Mouse (Mus musculus) limb, embryonic 11.5 days (tissue): ENCODE measurements around the gene Ccnl1. TPM values are rescaled to one million over a fixed set of nuclear protein-coding genes. Genes with fewer than 3 reads are reported as not detected.

Source experiments
- ATAC-seq: fragments of 200-750 bp; cut with Nextera tagmentation; 2 replicates; pipeline ENCODE4 v1.8.0; 2017; ENCODE audit warnings: low read depth; ENCODE audit not compliant: insufficient number of reproducible peaks, low FRiP score, low TSS enrichment
- DNase-seq: peaks from one replicate; pipeline ENCODE4 v3.0.0-alpha.2; 2015; ENCODE audit warnings: low spot score
- H3K27ac ChIP-seq: fragments of 300-500 bp; sonication (generic); replicated peaks from 2 replicates; pipeline ENCODE4 v1.5.1; 2014; ENCODE audit warnings: low read depth, mild to moderate bottlenecking, low read length
- H3K27me3 ChIP-seq: fragments of 300-500 bp; sonication (generic); 2 replicates; pipeline ENCODE4 v1.6.1; 2014; ENCODE audit warnings: mild to moderate bottlenecking, low read length, mixed read lengths; ENCODE audit not compliant: control insufficient read depth, insufficient read depth
- H3K36me3 ChIP-seq: fragments of 300-500 bp; sonication (generic); 2 replicates; pipeline ENCODE4 v1.6.1; 2014; ENCODE audit warnings: mild to moderate bottlenecking, low read length, moderate library complexity, mixed read lengths; ENCODE audit not compliant: control insufficient read depth, insufficient read depth
- H3K4me1 ChIP-seq: fragments of 300-500 bp; sonication (generic); 2 replicates; pipeline ENCODE4 v1.6.1; 2014; ENCODE audit warnings: low read length, mixed read lengths; ENCODE audit not compliant: control insufficient read depth, insufficient read depth
- H3K4me2 ChIP-seq: fragments of 300-500 bp; sonication (generic); 2 replicates; pipeline ENCODE4 v1.6.1; 2014; ENCODE audit warnings: low read depth, mild to moderate bottlenecking, moderate library complexity; ENCODE audit not compliant: severe bottlenecking
- H3K4me3 ChIP-seq: fragments of 300-500 bp; sonication (generic); 2 replicates; pipeline ENCODE4 v1.5.1; 2014; ENCODE audit warnings: low read depth, low read length
- H3K9ac ChIP-seq: fragments of 300-500 bp; sonication (generic); 2 replicates; pipeline ENCODE4 v1.6.1; 2014; ENCODE audit warnings: mild to moderate bottlenecking, low read length
- H3K9me3 ChIP-seq: fragments of 300-500 bp; sonication (generic); 2 replicates; pipeline ENCODE4 v1.6.1; 2016; ENCODE audit warnings: low read length; ENCODE audit not compliant: control insufficient read depth
- WGBS: fragments of 180-500 bp; shearing (Covaris S2); extraction: QIAGEN DNeasy Blood & Tissue Kit; methylation state at CpG from one replicate; pipeline ENCODE4 v1.1.7; 2014; 5-methylcytosine and 5-hydroxymethylcytosine counted together
- polyA plus RNA-seq: library from polyadenylated mRNA; unstranded; fragments of >200 nt; fragmentation: Nextera tagmentation; extraction: Ambion mirVana; gene quantifications from 2 replicates; pipeline ENCODE4 v1.2.1, GENCODE M21; 2014

The Ccnl1 gene
- polyA plus RNA-seq, 1 experiment from 2014 or later: 127 TPM

DNA sequence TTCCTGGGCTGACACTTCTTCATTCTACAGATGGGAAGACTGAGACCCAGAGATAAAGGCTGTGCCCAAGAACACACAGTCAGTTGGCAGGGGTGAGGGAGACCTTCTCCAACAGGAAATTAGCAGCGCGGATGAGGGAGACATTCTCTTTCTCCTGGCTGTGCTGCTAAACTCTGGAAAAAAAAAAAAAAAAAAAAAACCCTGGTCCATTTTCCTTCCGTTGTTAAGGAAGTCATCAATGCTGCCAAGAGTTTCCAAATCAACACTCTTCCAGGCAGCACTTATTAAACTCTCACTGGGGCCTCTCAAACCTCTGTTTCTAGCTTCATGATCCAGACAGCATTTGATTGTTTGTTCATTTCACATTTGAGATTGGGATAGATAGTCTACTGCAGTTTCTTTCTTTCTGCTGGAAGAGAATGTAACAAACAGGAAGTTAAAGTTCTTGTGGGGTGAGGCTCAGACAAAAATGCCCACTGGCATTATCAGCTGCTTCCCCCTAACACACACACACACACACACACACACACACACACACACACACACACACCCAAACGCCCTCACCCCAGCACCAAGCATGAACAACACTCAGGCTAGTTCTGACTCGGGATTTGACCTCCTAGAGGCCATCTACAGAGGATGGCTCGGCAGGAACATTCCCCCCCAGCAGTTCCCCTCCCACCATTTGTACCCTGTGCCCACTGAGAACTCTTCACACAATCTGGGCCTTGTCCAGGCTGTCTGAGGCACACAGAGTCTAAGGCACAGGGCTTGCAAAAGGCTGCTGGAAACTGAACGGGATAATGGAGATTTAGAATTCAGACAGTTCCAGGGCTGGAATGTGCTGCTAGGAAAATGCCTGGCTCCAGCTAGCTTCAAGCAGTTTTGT is 52.5 kb downstream of the Ccnl1 start:
- H3K4me1 ChIP-seq: no peaks in the 10 kb centered on the region
- no peaks in the 10 kb centered on the region for H3K36me3 ChIP-seq
- H3K4me2 ChIP-seq: no peak overlapping the region
- H3K9ac ChIP-seq: no peak overlapping the region
- H3K27ac ChIP-seq: no peak overlapping the region
- no peak overlapping the region for H3K4me3 ChIP-seq
- H3K9me3 ChIP-seq: no peaks in the 10 kb centered on the region
- H3K27me3 ChIP-seq: no peaks in the 10 kb centered on the region
- WGBS: 48% methylated on average over 7 of the region's 7 CpGs
- DNase-seq (no peak), ATAC-seq (no peak)

DNA sequence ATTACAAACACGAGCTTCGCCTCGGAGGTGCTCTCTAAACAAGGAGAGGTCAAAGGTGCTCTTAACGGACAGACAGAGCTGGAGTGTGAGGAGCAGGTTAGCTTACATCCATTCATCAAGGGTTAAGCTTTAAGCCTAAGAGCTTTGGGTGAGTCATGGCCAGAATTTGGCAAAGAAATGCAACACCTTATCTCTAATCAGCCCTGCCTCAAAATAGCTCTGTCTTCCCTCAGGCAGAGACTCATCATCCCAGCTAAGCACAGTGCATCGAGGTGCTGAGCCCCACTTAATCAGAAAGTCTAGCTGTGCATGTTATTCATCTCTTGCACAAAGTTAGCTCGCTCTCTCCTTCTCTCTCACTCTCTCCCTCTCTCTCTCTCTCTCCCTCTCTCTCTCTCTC is 53.3 kb downstream of the Ccnl1 start:
- H3K4me2 ChIP-seq: no peak overlapping the region
- no peak for DNase-seq
- no peak for ATAC-seq

DNA sequence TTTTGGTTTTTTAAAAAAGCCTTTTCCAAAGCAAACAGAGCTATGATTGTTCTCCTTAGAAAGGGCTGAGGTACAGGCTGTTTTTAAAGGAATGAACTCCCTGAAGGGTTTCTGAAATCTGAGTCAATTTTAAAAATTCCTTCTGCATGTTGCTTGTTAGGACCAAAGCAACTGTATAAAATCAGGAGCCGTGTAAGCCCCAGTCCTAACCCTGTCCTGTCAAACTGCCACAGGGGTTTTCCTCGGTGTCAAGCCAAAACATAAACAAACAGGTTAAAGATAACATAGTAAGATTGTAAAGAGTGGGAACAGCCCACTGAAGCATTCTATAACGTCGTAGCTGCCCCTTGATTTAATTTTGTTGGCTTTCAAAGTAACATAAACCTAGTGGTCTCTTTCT is 53.9 kb downstream of the Ccnl1 start:
- Histone ChIP-seq H3K4me2 (no peak overlapping the region), H3K9ac (no peak overlapping the region), H3K36me3 (no peaks in the 10 kb centered on the region), H3K9me3 (no peaks in the 10 kb centered on the region), H3K4me1 (no peaks in the 10 kb centered on the region), H3K27ac (no peak overlapping the region), H3K27me3 (no peaks in the 10 kb centered on the region), H3K4me3 (no peak overlapping the region)
- WGBS: 7% methylated on average over 4 of the region's 4 CpGs
- ATAC-seq: no peak
- no peak for DNase-seq

More for the DNA sequence above, 53.3 kb downstream of the Ccnl1 start:
- H3K27ac ChIP-seq: no peak overlapping the region
- H3K4me1 ChIP-seq: no peaks in the 10 kb centered on the region
- no peak overlapping the region for H3K9ac ChIP-seq
- no peaks in the 10 kb centered on the region for H3K36me3 ChIP-seq
- WGBS: 16% methylated on average over 6 of the region's 6 CpGs
- H3K9me3 ChIP-seq: no peaks in the 10 kb centered on the region
- H3K4me3 ChIP-seq: no peak overlapping the region
- no peaks in the 10 kb centered on the region for H3K27me3 ChIP-seq

DNA sequence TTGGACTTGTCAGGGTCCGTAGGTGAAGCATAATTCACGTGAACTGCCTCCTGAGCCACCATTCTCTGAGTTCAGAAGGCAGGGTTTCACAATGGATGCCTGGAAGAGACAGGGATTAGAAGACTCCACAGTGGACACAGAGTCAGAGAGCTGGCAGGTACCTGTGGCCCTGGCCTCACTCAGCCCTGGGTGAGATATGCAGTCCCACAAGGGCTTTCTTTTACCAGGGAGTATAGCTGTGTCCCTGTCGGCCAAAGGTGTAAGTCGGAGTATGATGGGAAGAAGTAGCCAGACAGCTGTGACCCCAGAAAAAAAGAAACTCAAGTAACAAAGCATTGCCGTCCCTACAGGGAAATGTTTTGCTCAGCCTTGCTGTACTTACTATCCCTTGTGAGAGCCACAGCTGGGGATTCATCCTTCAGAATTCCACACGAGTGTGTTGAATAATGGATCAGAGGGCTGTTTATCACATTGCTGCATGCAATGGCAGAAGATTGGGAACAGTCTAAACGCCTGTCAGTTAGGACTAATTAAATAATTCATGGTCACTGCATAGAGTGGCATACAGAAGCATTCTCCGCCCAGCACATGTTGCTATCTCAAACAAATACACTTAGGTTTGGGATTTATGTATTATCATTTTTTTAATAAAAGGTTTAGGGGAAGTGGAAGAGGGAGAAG is 59.3 kb downstream of the Ccnl1 start:
- no peak overlapping the region for H3K27ac ChIP-seq
- no peaks in the 10 kb centered on the region for H3K27me3 ChIP-seq
- no peak overlapping the region for H3K4me3 ChIP-seq
- H3K9ac ChIP-seq: no peak overlapping the region
- H3K4me2 ChIP-seq: no peak overlapping the region
- no peaks in the 10 kb centered on the region for H3K36me3 ChIP-seq
- DNase-seq (no peak), ATAC-seq (no peak)
- H3K4me1 ChIP-seq: no peaks in the 10 kb centered on the region
- H3K9me3 ChIP-seq: no peaks in the 10 kb centered on the region
- 65% methylated on average over 8 of the region's 8 CpGs for WGBS

DNA sequence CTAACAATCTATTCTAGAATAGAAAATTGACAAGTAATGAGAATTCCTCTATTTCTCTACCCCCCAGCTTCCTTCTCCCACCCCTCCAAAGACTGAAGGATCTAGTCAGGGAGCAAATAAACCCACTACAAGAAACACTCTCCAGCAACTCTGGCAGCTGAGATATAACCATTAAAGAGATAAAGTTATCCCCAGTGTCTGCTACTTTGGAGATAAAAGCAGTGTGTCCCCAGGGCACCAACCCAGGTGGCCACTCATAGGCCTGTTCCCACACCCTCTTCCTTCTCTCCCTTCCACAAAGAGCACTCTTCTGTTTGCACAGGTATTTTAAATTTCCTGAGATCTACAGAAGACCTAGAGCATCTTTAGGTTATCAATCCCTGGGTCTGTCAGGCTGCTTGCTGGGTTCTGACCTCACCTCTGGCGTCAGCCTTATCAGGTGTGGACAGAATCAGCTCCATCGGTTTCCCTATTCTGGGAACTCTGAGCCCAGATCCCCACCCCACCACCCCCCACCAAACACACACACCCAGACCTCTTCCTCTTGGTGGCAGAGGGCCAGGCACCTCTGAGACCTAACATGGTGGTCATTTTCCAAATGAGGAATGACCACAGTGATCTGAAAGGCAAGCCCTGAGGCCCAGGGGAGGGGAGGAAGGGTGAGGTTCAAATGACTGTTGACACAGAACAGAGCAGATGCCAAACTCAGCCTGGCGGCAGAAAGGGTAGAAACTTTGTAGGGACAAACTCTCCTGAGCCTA is 60.6 kb downstream of the Ccnl1 start:
- WGBS: 38% methylated on average over 3 of the region's 3 CpGs

More for the DNA sequence above, 60.6 kb downstream of the Ccnl1 start:
- H3K27ac ChIP-seq: no peak overlapping the region
- ATAC-seq (no peak), DNase-seq (no peak)
- no peak overlapping the region for H3K4me2 ChIP-seq
- no peak overlapping the region for H3K4me3 ChIP-seq
- no peaks in the 10 kb centered on the region for H3K9me3 ChIP-seq
- H3K27me3 ChIP-seq: no peaks in the 10 kb centered on the region
- H3K36me3 ChIP-seq: no peaks in the 10 kb centered on the region
- no peak overlapping the region for H3K9ac ChIP-seq
- no peaks in the 10 kb centered on the region for H3K4me1 ChIP-seq
